Mouse (Mus musculus): ENCODE measurements around the gene Fra10ac1. TPM values are rescaled to one million over a fixed set of nuclear protein-coding genes. Genes with fewer than 3 reads are reported as not detected.

Fra10ac1 gene
- total RNA-seq (2015) (15.6 and 17.9 TPM in 2 replicates), total RNA-seq (2017) (16.4 and 17.6 TPM in 2 replicates)

- peak; percentile 99 for ATAC-seq (ENCODE audit: poor library complexity, severe bottlenecking)
Measured at GRCm38 (mm10) chr19:38223905-38224684, at the start of gene Fra10ac1. TSS of gene Fra10ac1 (minus strand) at chr19:38224156.

- ATAC-seq (ENCODE audit: poor library complexity, severe bottlenecking) = no peak
Measured at GRCm38 (mm10) chr19:38271071-38271470, 47.1 kb upstream of the Fra10ac1 start.

GRCm38 (mm10) chr19:38267469-38267868, 43.5 kb upstream of the Fra10ac1 start:
- no peak for ATAC-seq (ENCODE audit: poor library complexity, severe bottlenecking)

- no peak for ATAC-seq (ENCODE audit: poor library complexity, severe bottlenecking)
Measured at GRCm38 (mm10) chr19:38265767-38266166, 41.8 kb upstream of the Fra10ac1 start.

- no peak for ATAC-seq (ENCODE audit: poor library complexity, severe bottlenecking)
Measured at GRCm38 (mm10) chr19:38264505-38265500, 40.8 kb upstream of the Fra10ac1 start, which contains the start of gene Lgi1. TSS of gene Lgi1 (plus strand) at chr19:38264536.

- no peak for ATAC-seq (ENCODE audit: poor library complexity, severe bottlenecking)
Measured at GRCm38 (mm10) chr19:38263829-38264504, 40.0 kb upstream of the Fra10ac1 start.

- ATAC-seq (ENCODE audit: poor library complexity, severe bottlenecking) = no peak
Measured at GRCm38 (mm10) chr19:38261351-38261750, 37.4 kb upstream of the Fra10ac1 start.

GRCm38 (mm10) chr19:38260346-38260745, 36.4 kb upstream of the Fra10ac1 start:
- no peak for ATAC-seq (ENCODE audit: poor library complexity, severe bottlenecking)

GRCm38 (mm10) chr19:38259436-38259835, 35.5 kb upstream of the Fra10ac1 start:
- no peak for ATAC-seq (ENCODE audit: poor library complexity, severe bottlenecking)

- ATAC-seq (ENCODE audit: poor library complexity, severe bottlenecking) = no peak
Measured at GRCm38 (mm10) chr19:38258651-38259065, 34.7 kb upstream of the Fra10ac1 start.

- ATAC-seq (ENCODE audit: poor library complexity, severe bottlenecking) = no peak
Measured at GRCm38 (mm10) chr19:38253796-38254195, 29.8 kb upstream of the Fra10ac1 start.

- no peak for ATAC-seq (ENCODE audit: poor library complexity, severe bottlenecking)
Measured at GRCm38 (mm10) chr19:38249627-38250026, 25.7 kb upstream of the Fra10ac1 start.

- no peak for ATAC-seq (ENCODE audit: poor library complexity, severe bottlenecking)
Measured at GRCm38 (mm10) chr19:38246177-38246622, 22.2 kb upstream of the Fra10ac1 start.

- ATAC-seq (ENCODE audit: poor library complexity, severe bottlenecking) = no peak
Measured at GRCm38 (mm10) chr19:38245361-38246176, 21.6 kb upstream of the Fra10ac1 start.

GRCm38 (mm10) chr19:38244748-38245147, 20.8 kb upstream of the Fra10ac1 start:
- ATAC-seq (ENCODE audit: poor library complexity, severe bottlenecking) = no peak

GRCm38 (mm10) chr19:38242314-38242852, 18.4 kb upstream of the Fra10ac1 start:
- no peak for ATAC-seq (ENCODE audit: poor library complexity, severe bottlenecking)

- ATAC-seq (ENCODE audit: poor library complexity, severe bottlenecking) = peak; percentile 90
Measured at GRCm38 (mm10) chr19:38238213-38238951, 14.4 kb upstream of the Fra10ac1 start.

- peak; percentile 59 for ATAC-seq (ENCODE audit: poor library complexity, severe bottlenecking)
Measured at GRCm38 (mm10) chr19:38237834-38238212, 13.9 kb upstream of the Fra10ac1 start.

GRCm38 (mm10) chr19:38236526-38236925, 12.6 kb upstream of the Fra10ac1 start:
- ATAC-seq (ENCODE audit: poor library complexity, severe bottlenecking) = no peak

All from megakaryocyte, adult 5-6 weeks (primary cell).